Mouse (Mus musculus) liver, embryonic 16.5 days (tissue): ENCODE data around the gene Rap1gap2. TPM values are rescaled to one million over a fixed set of nuclear protein-coding genes. Genes with fewer than 3 reads are reported as not detected.
A peak's percentile ranks its signal among the peaks of the same experiment; 100 is the strongest.

Experiments
- ATAC-seq: fragments of 200-750 bp; cut with Nextera tagmentation; 2 replicates; pipeline ENCODE4 v1.8.0; 2017; ENCODE audit warnings: low read depth, mild to moderate bottlenecking, moderate number of reproducible peaks, moderate library complexity
- H3K27ac ChIP-seq: fragments of 300-500 bp; sonication (generic); 2 replicates; pipeline ENCODE4 v1.5.1; 2014; ENCODE audit warnings: mild to moderate bottlenecking, low read length
- H3K27me3 ChIP-seq: fragments of 300-500 bp; sonication (generic); 2 replicates; pipeline ENCODE4 v1.6.1; 2014; ENCODE audit warnings: low read depth, low read length, mixed read lengths; ENCODE audit not compliant: control insufficient read depth, insufficient read depth
- H3K36me3 ChIP-seq: fragments of 300-500 bp; sonication (generic); 2 replicates; pipeline ENCODE4 v1.6.1; 2014; ENCODE audit warnings: mild to moderate bottlenecking; ENCODE audit not compliant: control insufficient read depth, insufficient read depth
- H3K4me1 ChIP-seq: fragments of 300-500 bp; sonication (generic); 2 replicates; pipeline ENCODE4 v1.6.1; 2014; ENCODE audit warnings: low read depth, low read length, mixed read lengths; ENCODE audit not compliant: control insufficient read depth
- H3K4me2 ChIP-seq: fragments of 300-500 bp; sonication (generic); 2 replicates; pipeline ENCODE4 v1.6.1; 2014; ENCODE audit warnings: low read depth, low read length, mixed read lengths
- H3K4me3 ChIP-seq: fragments of 300-500 bp; sonication (generic); 2 replicates; pipeline ENCODE4 v1.5.1; 2014; ENCODE audit warnings: low read depth, mild to moderate bottlenecking, low read length
- H3K9ac ChIP-seq: fragments of 300-500 bp; sonication (generic); 2 replicates; pipeline ENCODE4 v1.6.1; 2014; ENCODE audit warnings: low read depth, low read length
- H3K9me3 ChIP-seq: fragments of 300-500 bp; sonication (generic); replicated peaks from 2 replicates; pipeline ENCODE4 v1.6.1; 2016; ENCODE audit warnings: low read length; ENCODE audit not compliant: control insufficient read depth
- WGBS: fragments of 180-500 bp; shearing (Covaris S2); extraction: QIAGEN DNeasy Blood & Tissue Kit; methylation state at CpG from one replicate; pipeline ENCODE4 v1.1.7; 2014; ENCODE audit not compliant: insufficient replicate concordance; 5-methylcytosine and 5-hydroxymethylcytosine counted together
- polyA plus RNA-seq: library from polyadenylated mRNA; unstranded; fragments of >200 nt; fragmentation: Nextera tagmentation; extraction: Ambion mirVana; gene quantifications from 2 replicates; pipeline ENCODE4 v1.2.1, GENCODE M21; 2015

Gene Rap1gap2
- polyA plus RNA-seq, 1 experiment from 2014 or later, result 1.2 TPM

GRCm38 (mm10) chr11:74415736-74416135 lies 195.0 kb downstream of the Rap1gap2 start:
- Histone ChIP-seq H3K4me3 (no peak overlapping the region), H3K27ac (no peak overlapping the region), H3K9ac (no peak overlapping the region), H3K4me1 (no peaks in the 10 kb centered on the region), H3K4me2 (no peak overlapping the region), H3K27me3 (no peaks in the 10 kb centered on the region), H3K36me3 (no peaks in the 10 kb centered on the region), H3K9me3 (no peaks in the 10 kb centered on the region)
- no peak for ATAC-seq
- 80% methylated on average over 12 of the region's 12 CpGs for WGBS

DNA sequence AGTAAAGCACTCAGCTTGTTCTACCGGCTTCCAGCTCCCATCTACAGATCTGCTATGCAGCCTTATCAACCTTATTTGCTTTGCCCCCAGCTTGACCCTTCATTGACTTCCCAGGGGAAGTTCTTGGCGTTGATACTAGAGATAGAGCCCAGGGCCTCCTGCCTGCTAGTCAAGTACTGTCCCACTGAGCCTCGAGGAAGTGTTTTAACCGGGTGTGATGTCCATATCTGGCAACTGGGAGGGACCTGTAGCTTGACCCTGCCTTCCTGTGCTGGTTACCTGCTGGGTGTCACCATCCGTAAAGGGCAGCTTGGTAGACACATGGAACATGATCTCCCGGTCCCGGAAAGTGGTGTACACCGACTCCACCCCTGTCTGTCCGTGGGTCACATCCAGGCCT lies 196.6 kb downstream of the Rap1gap2 start:
- Histone ChIP-seq H3K27ac (no peak overlapping the region), H3K4me3 (no peak overlapping the region), H3K9ac (no peak overlapping the region), H3K4me2 (no peak overlapping the region), H3K27me3 (no peaks in the 10 kb centered on the region), H3K36me3 (no peaks in the 10 kb centered on the region), H3K4me1 (peaks cover 3% of the 10 kb centered on the region), H3K9me3 (no peaks in the 10 kb centered on the region)
- 40% methylated on average over 9 of the region's 9 CpGs for WGBS
- no peak for ATAC-seq

GRCm38 (mm10) chr11:74413449-74413972 lies 197.2 kb downstream of the Rap1gap2 start:
- Histone ChIP-seq H3K4me3 (no peak overlapping the region), H3K4me1 (peaks cover 3% of the 10 kb centered on the region), H3K9me3 (no peaks in the 10 kb centered on the region), H3K36me3 (no peaks in the 10 kb centered on the region), H3K9ac (no peak overlapping the region), H3K4me2 (no peak overlapping the region), H3K27ac (no peak overlapping the region), H3K27me3 (no peaks in the 10 kb centered on the region)
- no peak for ATAC-seq
- 59% methylated on average over 3 of the region's 3 CpGs for WGBS

- Histone ChIP-seq H3K4me1 (peaks cover 3% of the 10 kb centered on the region), H3K9ac (no peak overlapping the region), H3K36me3 (no peaks in the 10 kb centered on the region), H3K9me3 (no peaks in the 10 kb centered on the region), H3K27me3 (no peaks in the 10 kb centered on the region), H3K4me3 (no peak overlapping the region), H3K4me2 (no peak overlapping the region), H3K27ac (no peak overlapping the region)
- ATAC-seq, result no peak
- 60% methylated on average over 3 of the region's 3 CpGs for WGBS
These were observed 198.3 kb downstream of the Rap1gap2 start for GRCm38 (mm10) chr11:74412462-74412861.

DNA sequence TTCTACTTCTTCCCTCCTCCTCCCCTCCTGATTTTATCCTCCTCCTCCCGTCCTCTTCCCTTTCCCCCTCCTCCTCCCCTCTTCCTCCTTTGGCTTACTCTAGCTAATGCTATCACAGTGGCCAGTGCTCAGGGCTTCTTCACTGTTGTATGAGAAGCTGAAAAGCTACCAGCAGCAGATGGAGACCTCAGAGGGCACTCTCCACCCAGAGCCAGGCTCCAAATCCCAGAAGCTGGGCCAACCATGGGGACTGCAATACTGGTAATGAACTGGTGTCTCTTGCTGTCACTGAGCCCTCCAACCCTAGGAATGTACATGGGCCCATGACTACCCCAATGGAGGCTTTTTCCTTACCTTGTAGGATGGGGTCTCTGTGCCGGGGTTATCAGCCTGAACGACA lies 198.8 kb downstream of the Rap1gap2 start:
- Histone ChIP-seq H3K27ac (no peak overlapping the region), H3K4me1 (peaks cover 3% of the 10 kb centered on the region), H3K9ac (no peak overlapping the region), H3K9me3 (no peaks in the 10 kb centered on the region), H3K4me3 (no peak overlapping the region), H3K27me3 (no peaks in the 10 kb centered on the region), H3K36me3 (no peaks in the 10 kb centered on the region), H3K4me2 (no peak overlapping the region)
- WGBS, result 52% methylated on average over 3 of the region's 3 CpGs
- ATAC-seq, result no peak

- no peaks in the 10 kb centered on the region for H3K27me3 ChIP-seq
- H3K9me3 ChIP-seq, result no peaks in the 10 kb centered on the region
- ATAC-seq, result no peak
- no peaks in the 10 kb centered on the region for H3K36me3 ChIP-seq
- no peak overlapping the region for H3K4me2 ChIP-seq
- H3K4me1 ChIP-seq, result peaks cover 3% of the 10 kb centered on the region
- no peak overlapping the region for H3K9ac ChIP-seq
- H3K4me3 ChIP-seq, result no peak overlapping the region
- H3K27ac ChIP-seq, result no peak overlapping the region
- WGBS, result 66% methylated on average over 4 of the region's 4 CpGs
These were observed 200.9 kb downstream of the Rap1gap2 start for GRCm38 (mm10) chr11:74409757-74410174.

DNA sequence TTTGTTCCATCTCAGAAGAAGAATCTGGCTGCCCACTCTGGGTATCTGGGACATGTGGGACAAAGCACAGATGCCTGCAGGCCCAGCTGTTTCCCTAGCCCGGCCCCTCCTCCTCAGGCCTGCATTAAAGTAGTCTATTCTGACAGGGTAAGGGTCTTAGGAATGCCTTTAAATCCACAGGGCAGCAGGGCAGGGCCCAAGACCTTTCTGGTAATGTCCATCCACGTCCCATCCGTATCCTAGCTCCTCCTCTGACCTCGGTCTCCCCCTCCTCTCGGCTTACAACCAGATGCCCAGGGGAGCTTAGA lies 201.3 kb downstream of the Rap1gap2 start:
- 60% methylated on average over 5 of the region's 5 CpGs for WGBS

GRCm38 (mm10) chr11:74408587-74409446 lies 201.9 kb downstream of the Rap1gap2 start:
- no peak overlapping the region for H3K4me2 ChIP-seq
- no peak overlapping the region for H3K27ac ChIP-seq

More for the DNA sequence above, 201.3 kb downstream of the Rap1gap2 start:
- H3K27me3 ChIP-seq, result no peaks in the 10 kb centered on the region
- H3K27ac ChIP-seq, result no peak overlapping the region
- no peaks in the 10 kb centered on the region for H3K36me3 ChIP-seq
- ATAC-seq, result no peak
- H3K4me2 ChIP-seq, result no peak overlapping the region
- no peaks in the 10 kb centered on the region for H3K9me3 ChIP-seq
- no peak overlapping the region for H3K9ac ChIP-seq
- H3K4me1 ChIP-seq, result peaks cover 3% of the 10 kb centered on the region
- no peak overlapping the region for H3K4me3 ChIP-seq

DNA sequence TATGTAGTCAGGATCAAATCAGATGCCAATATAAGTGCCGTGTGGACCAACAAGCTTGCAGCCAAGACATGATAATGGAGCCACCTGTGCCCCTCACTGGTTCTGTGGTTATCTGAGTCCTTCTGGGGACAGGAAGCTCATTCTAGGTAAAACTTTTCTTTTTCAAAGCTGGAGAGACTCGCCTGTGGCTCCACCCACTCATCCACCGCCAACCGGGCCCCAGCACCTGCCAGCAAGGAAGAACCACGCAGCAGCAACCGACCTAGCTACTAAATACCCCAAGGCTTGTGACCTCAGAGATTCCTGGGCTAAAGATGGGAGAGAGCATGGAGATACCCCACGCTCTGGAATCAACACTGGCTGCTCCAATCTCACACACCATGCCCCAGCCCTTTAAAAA lies 205.5 kb downstream of the Rap1gap2 start:
- ATAC-seq, result no peak
- H3K9ac ChIP-seq, result no peak overlapping the region
- WGBS, result 52% methylated on average over 7 of the region's 7 CpGs
- no peak overlapping the region for H3K27ac ChIP-seq
- no peaks in the 10 kb centered on the region for H3K27me3 ChIP-seq
- H3K4me3 ChIP-seq, result no peak overlapping the region
- H3K36me3 ChIP-seq, result no peaks in the 10 kb centered on the region
- no peak overlapping the region for H3K4me2 ChIP-seq
- H3K4me1 ChIP-seq, result peaks cover 3% of the 10 kb centered on the region
- H3K9me3 ChIP-seq, result no peaks in the 10 kb centered on the region

More at GRCm38 (mm10) chr11:74408587-74409446, 201.9 kb downstream of the Rap1gap2 start:
- peaks cover 3% of the 10 kb centered on the region for H3K4me1 ChIP-seq
- no peak overlapping the region for H3K4me3 ChIP-seq
- no peaks in the 10 kb centered on the region for H3K27me3 ChIP-seq
- WGBS, result 47% methylated on average over 4 of the region's 4 CpGs
- H3K36me3 ChIP-seq, result no peaks in the 10 kb centered on the region
- H3K9ac ChIP-seq, result no peak overlapping the region
- H3K9me3 ChIP-seq, result no peaks in the 10 kb centered on the region
- peak; percentile 72 for ATAC-seq
